8 mouse cellular contexts compared by ENCODE assay signal in genomic region chr1:184851741-184852618, GRCm38 (mm10). TPM values are rescaled to one million over a fixed set of nuclear protein-coding genes. Genes with fewer than 3 reads are reported as not detected.
DNase-seq lines count a peak whose midpoint lies in the region; ATAC-seq and TF ChIP-seq lines count a peak whose summit lies in the region.

No protein-coding gene starts in this region.

- no peak for TF ChIP-seq CTCF in G1E (IDR thresholded peaks at IDR 0.05; ENCODE audit: low read depth, low read length)

- peaks cover 11% of the 10 kb centered on the region for H3K27me3 ChIP-seq in G1E (ENCODE audit: insufficient read depth, low read length)
- 0 out of 2 replicates have a peak, but pooled peaks cover 6% of the 10 kb centered on the region for H3K27me3 ChIP-seq in forebrain, embryonic 15.5 days
- H3K27me3 ChIP-seq in neural tube, embryonic 14.5 days (ENCODE audit: control insufficient read depth, insufficient read depth, low read length): peaks cover 2% of the 10 kb centered on the region; the same call in 1 of the 2 replicates

- peak; percentile 26 for DNase-seq in G1E (ENCODE audit: low spot score)
- peak; percentile 72 for DNase-seq in cerebellum, adult 11-12 months
- DNase-seq in heart, postnatal 25 days (ENCODE audit: low spot score): peak; percentile 73
- DNase-seq in layer of hippocampus, adult 11-12 months (ENCODE audit: low spot score): peak; percentile 88
- peak; percentile 88 to 94 for DNase-seq in lung, adult 18-20 months
- DNase-seq in testis, postnatal 14 days (ENCODE audit: low spot score): peak; percentile 75

- intact Hi-C loops in heart, postnatal 25 days (cut with DNase I): loop anchor here (2.0 to 5.0 kb wide), 3 partner anchors 27 to 350 kb away; partner anchors contain the start of genes C130074G19Rik and Rab3gap2

- H3K9ac ChIP-seq in forebrain, embryonic 15.5 days (replicated peaks): 0 out of 2 replicates have a peak overlapping the region, but pooled peaks have one; percentile 12
- H3K9ac ChIP-seq in neural tube, embryonic 14.5 days (replicated peaks; ENCODE audit: low read depth, low read length): no peak overlapping the region

- ATAC-seq in G1E (ENCODE audit: extremely low read depth, insufficient number of reproducible peaks, low FRiP score, poor library complexity, severe bottlenecking): peak; percentile 71; the same call in 1 of the 2 replicates
- ATAC-seq in forebrain, embryonic 15.5 days (replicated peaks): peak; percentile 92
- peak; percentile 96 for ATAC-seq in neural tube, embryonic 14.5 days (ENCODE audit: low read depth)

- H3K27ac ChIP-seq in forebrain, embryonic 15.5 days (replicated peaks): peak overlapping the region; percentile 25; the same call in 1 of the 2 replicates
- peak overlapping the region; percentile 39; the same call in 1 of the 2 replicates for H3K27ac ChIP-seq in neural tube, embryonic 14.5 days (ENCODE audit: low read depth, low read length)

- no peaks in the 10 kb centered on the region for H3K9me3 ChIP-seq in G1E (replicated peaks)
- no peaks in the 10 kb centered on the region for H3K9me3 ChIP-seq in forebrain, embryonic 15.5 days
- no peaks in the 10 kb centered on the region for H3K9me3 ChIP-seq in neural tube, embryonic 14.5 days (ENCODE audit: control insufficient read depth, low read length)

- H3K36me3 ChIP-seq in G1E (replicated peaks): no peaks in the 10 kb centered on the region
- H3K36me3 ChIP-seq in forebrain, embryonic 15.5 days: no peaks in the 10 kb centered on the region
- no peaks in the 10 kb centered on the region for H3K36me3 ChIP-seq in neural tube, embryonic 14.5 days (ENCODE audit: control insufficient read depth, insufficient read depth, low read length)

- peak overlapping the region; percentile 46 for H3K4me2 ChIP-seq in forebrain, embryonic 15.5 days (replicated peaks)
- H3K4me2 ChIP-seq in neural tube, embryonic 14.5 days (ENCODE audit: low read depth, low read length): peak overlapping the region; percentile 37

- 18% methylated on average over 31 of the region's 31 CpGs for WGBS in forebrain, embryonic 15.5 days
- WGBS in neural tube, embryonic 14.5 days: 17% methylated on average over 31 of the region's 31 CpGs

- peaks cover 16% of the 10 kb centered on the region for H3K4me1 ChIP-seq in G1E (ENCODE audit: insufficient read depth, low read depth, low read length)
- H3K4me1 ChIP-seq in forebrain, embryonic 15.5 days: peaks cover 5% of the 10 kb centered on the region
- 0 out of 2 replicates have a peak, but pooled peaks cover 4% of the 10 kb centered on the region for H3K4me1 ChIP-seq in neural tube, embryonic 14.5 days (ENCODE audit: control insufficient read depth, insufficient read depth, low read length)

- H3K4me3 ChIP-seq in G1E (ENCODE audit: low read depth, low read length): no peak overlapping the region
- H3K4me3 ChIP-seq in forebrain, embryonic 15.5 days: peak overlapping the region; percentile 24
- H3K4me3 ChIP-seq in neural tube, embryonic 14.5 days (ENCODE audit: low read depth, low read length): no peak overlapping the region

RNA-seq across cellular contexts. Expression of gene Marc2, which starts 5.7 kb away (rescaled TPM):
- total RNA-seq in G1E (2014; fragmentation: Nextera tagmentation) (41.9 and 53.5 TPM in 2 replicates), G1E (2017) (39.4 and 39.8 TPM in 2 replicates)
- polyA plus RNA-seq in G1E (2012): 62.0 and 75.9 TPM in 2 replicates
- polyA plus RNA-seq in forebrain, embryonic 15.5 days (2015; fragmentation: Nextera tagmentation; extraction: Ambion mirVana): 107 and 109 TPM in 2 replicates
- 100 to 1,000 TPM; 106 to 111 TPM for total RNA-seq in heart, postnatal 25 days (2021)
- polyA plus RNA-seq in neural tube, embryonic 14.5 days (2014; fragmentation: Nextera tagmentation; extraction: Ambion mirVana): 108 and 125 TPM in 2 replicates

RNA-seq across cellular contexts. Expression of gene C130074G19Rik, which starts 31.0 kb away (rescaled TPM):
- total RNA-seq in G1E (2014; fragmentation: Nextera tagmentation): not detected in 2 replicates
- total RNA-seq in G1E (2017): not detected in 2 replicates
- not detected in 2 replicates for polyA plus RNA-seq in G1E (2012)
- polyA plus RNA-seq in forebrain, embryonic 15.5 days (2015; fragmentation: Nextera tagmentation; extraction: Ambion mirVana): 0.77 and 1.2 TPM in 2 replicates
- total RNA-seq in heart, postnatal 25 days (2021): 10 to 100 TPM; 17.4 to 18.0 TPM
- polyA plus RNA-seq in neural tube, embryonic 14.5 days (2014; fragmentation: Nextera tagmentation; extraction: Ambion mirVana): 0.48 and 1.6 TPM in 2 replicates

RNA-seq across cellular contexts. Expression of gene Marc1, which starts 40.9 kb away (rescaled TPM):
- total RNA-seq in G1E (2014; fragmentation: Nextera tagmentation) (not detected in 2 replicates), G1E (2017) (not detected in 2 replicates)
- not detected in 2 replicates for polyA plus RNA-seq in G1E (2012)
- polyA plus RNA-seq in forebrain, embryonic 15.5 days (2015; fragmentation: Nextera tagmentation; extraction: Ambion mirVana): not detected in 2 replicates
- not detected for total RNA-seq in heart, postnatal 25 days (2021)
- 0.21 TPM in 1 of 2 replicates, not detected in the other for polyA plus RNA-seq in neural tube, embryonic 14.5 days (2014; fragmentation: Nextera tagmentation; extraction: Ambion mirVana)

Comparison
In these comparisons a context has a peak if more than half of its experiments do, and no peak if none do; other contexts are left out.
1. DNase-seq: peak in every context shown above with its lines; median percentile 91 in lung, adult 18-20 months; 88 in layer of hippocampus, adult 11-12 months; 75 in testis, postnatal 14 days; 73 in heart, postnatal 25 days; 72 in cerebellum, adult 11-12 months; 26 in G1E.